In genomic region chr2:165687516-165687915, GRCm38 (mm10) we compare ENCODE assay signal across 11 mouse cellular contexts.
A peak's percentile ranks its signal among the peaks of the same experiment; 100 is the strongest.
DNase-seq lines count a peak whose midpoint lies in the region.
"Had no signal": no experiment of that assay in that cellular context is flagged by ENCODE, and none has a peak within 500 bp of the region (broad histone marks: within the 10 kb centered on the region; RNA-seq: fewer than 3 reads in every experiment).

No protein-coding gene starts in this region.

- DNase-seq in adrenal gland, postnatal 10 days: peak; percentile 39
- DNase-seq in adrenal gland, adult (ENCODE audit: inconsistent age in 2 of 2, low spot score in 1 of 2): no peak
- DNase-seq in kidney, postnatal 10 days: peak; percentile 46
- DNase-seq in kidney, adult 18-20 months: no peak
- DNase-seq in embryo, embryonic 10 days (ENCODE audit: low spot score): peak; percentile 42
- peak; percentile 36 for DNase-seq in mesoderm, embryonic 11.5 days (ENCODE audit: low read depth, low spot score)
- no peak for DNase-seq in urinary bladder, postnatal 25 days (ENCODE audit: low spot score)
- no peak for DNase-seq in gastrocnemius, postnatal 25 days
- DNase-seq: cerebellum, adult 11 months; cerebellum, postnatal 36 days; layer of hippocampus, adult 9-11 months had no signal

Comparison
In these comparisons a context has a peak if more than half of its experiments do, and no peak if none do; other contexts are left out.
1. DNase-seq: peak in adrenal gland, postnatal 10 days (single experiment), kidney, postnatal 10 days (single experiment), embryo, embryonic 10 days (single experiment) and mesoderm, embryonic 11.5 days (single experiment); none in adrenal gland, adult (0 of 2), kidney, adult 18-20 months (single experiment), urinary bladder, postnatal 25 days (single experiment) and gastrocnemius, postnatal 25 days (single experiment).